Mouse (Mus musculus) thymus, postnatal 36 days (tissue): ENCODE measurements around the gene Prep.
A peak's percentile ranks its signal among the peaks of the same experiment; 100 is the strongest.

Experiments
- DNase-seq, 2 experiments: peaks; one replicate each; pipeline ENCODE4 v3.0.0; 2022; ENCODE audit warnings: mixed read lengths in 2 of 2

Prep gene

DNA sequence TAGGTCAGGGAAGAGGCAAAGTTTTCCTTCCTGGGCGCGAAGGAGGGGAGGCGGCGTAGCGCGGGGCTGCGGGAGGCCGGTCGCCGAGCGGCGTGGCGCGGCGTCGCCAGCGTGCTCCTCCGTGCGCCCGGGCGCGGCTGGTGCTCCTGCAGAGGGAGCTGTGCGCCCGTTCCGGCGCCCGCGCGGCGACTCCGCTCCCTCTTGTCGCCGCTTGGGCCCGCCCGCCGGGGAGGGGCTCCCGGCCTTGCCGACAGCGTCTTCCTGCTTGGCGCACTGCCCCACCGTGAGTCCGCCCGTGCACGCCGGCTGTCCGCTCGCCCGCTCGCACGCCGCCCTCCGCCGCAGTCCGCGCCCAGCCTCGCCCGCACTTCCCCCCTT lies at the start of gene Prep:
TSS of gene Prep (plus strand) at position 273 of the 378 bp plus-strand sequence.
- DNase-seq: peak; percentile 88 to 91

DNA sequence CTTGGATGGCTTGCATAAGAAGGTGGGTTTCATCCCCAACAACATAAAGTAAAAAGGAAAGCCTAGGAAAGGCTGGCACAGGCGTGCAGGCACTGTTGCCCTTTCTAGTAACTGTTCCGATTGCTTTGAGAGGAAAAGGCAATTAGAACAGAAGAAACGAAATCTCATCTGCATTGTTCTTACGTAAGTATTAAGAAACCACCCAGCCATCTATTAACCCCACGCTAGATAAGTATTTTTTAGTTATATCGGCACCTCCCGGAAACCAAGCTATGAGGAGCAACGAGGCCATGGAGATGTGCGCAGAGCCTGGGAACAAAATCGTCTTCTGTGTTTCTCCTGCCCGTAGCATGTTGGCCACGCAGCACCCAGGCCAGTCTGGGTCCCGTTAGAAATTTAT lies 49.7 kb upstream of the Prep start:
- no peak for DNase-seq

DNA sequence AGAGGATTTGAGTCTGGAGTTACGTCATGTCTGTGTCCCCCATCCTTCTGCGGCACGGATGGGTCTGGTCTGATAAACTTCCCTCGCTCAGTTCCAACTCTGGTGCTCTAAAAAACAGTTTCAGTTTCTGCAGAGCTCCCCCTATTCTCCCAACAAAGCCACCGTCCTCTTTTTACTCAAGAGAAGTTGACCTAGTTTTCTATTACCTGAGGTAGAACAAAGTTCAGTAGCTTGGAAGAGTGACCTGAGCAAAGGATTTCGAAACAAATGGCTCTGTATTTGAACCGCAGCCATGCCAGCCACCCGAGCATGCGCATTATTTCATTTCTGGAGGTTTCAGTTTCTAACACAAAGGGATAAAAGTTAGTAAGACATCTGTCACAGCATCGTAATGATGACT lies 49.2 kb upstream of the Prep start:
- DNase-seq: no peak

DNA sequence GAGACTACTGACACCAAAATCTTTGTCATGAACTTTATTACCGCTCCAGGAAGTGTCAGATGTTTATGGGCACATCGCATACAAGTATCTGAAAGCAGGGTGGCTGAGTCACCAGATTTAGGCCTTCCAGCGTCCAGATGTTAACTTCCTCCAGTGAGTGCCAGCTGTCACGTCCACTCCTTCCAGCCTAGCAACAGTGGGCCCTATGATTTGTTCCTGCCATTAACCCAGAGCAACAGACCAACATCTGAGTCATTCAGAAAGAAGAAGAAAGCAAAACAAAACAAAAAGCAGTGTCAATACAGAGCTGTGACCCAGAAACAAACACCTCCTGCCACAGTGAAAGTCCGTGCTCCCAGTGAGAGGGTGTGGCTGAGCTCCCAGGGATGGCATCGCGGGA lies 47.6 kb upstream of the Prep start:
- DNase-seq: no peak

DNA sequence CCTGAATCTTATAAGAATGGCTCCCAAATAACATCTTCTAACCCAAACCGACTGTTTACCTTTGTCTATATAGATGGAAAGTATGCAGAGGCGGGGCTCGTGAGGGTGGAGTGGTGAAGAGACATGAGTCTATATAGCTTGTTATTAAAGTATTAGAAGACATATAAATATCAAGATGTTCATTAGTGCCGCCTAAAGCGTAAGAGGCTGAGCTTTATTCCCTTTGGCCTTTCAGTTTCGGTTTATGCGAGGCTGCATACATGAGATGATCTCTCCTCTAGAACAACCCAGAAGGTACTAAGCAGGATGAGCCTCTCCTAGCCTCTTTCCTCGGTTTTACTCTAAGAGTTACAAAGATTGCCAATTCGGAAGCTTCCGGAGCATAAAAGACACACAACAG lies 47.2 kb upstream of the Prep start:
- no peak for DNase-seq

DNA sequence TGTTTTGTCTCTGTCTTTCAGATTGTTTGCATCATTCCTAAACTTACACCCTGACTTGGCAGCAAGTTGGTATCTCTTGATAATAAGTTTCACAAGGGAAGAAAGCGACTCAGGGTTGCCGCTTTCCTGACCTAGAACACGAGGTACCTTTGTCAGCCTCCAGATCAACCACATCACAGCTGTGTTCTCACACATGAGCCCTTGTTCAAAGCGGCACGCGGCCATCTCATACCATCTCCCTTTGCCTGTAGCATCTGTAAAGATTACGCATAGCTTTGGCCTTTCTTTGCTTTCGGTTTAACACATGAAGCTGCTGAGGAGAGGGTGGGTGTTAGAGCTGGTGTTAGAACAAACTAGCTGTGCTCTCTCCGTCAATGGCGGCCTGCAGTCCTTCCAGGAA lies 46.7 kb upstream of the Prep start:
- DNase-seq: peak; percentile 33 to 53

DNA sequence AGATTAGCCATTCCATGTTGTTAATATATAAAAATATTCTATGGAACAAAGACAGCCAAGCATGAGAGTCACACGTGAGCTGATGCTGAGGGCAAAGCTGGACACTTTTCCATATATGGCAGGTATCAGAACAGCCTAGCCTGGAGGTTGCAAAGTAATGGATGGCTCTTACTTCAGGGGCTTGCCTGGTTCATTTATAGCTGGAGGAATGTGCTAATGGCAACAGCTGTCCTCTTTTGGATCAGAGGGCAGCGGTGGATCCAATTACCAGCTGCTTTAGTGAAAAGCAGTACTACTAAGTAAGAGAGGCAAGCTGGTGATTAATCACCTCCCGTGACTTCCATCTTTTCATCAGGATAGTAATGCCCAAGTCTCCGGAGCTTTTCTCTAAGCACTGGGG lies 41.8 kb upstream of the Prep start:
- no peak for DNase-seq

DNA sequence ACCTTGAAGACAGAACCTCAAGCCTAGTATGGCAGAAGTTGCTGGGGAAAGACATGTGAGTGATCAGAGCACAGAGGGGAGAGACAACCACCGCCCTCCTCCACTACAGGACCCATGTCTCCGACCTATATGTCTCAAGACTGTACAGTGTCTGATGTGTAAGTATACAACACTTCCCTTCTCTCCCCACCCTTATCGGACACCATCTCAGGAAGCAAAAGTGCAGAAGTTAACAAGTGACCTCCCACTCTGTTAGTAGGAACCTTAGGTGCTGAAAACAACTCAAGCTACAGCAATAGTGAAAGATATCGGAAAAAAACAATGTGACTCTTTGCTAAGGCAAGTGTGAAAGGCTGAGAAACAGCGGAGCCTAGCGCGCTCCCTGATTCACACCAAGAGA lies 40.1 kb upstream of the Prep start:
- no peak for DNase-seq

DNA sequence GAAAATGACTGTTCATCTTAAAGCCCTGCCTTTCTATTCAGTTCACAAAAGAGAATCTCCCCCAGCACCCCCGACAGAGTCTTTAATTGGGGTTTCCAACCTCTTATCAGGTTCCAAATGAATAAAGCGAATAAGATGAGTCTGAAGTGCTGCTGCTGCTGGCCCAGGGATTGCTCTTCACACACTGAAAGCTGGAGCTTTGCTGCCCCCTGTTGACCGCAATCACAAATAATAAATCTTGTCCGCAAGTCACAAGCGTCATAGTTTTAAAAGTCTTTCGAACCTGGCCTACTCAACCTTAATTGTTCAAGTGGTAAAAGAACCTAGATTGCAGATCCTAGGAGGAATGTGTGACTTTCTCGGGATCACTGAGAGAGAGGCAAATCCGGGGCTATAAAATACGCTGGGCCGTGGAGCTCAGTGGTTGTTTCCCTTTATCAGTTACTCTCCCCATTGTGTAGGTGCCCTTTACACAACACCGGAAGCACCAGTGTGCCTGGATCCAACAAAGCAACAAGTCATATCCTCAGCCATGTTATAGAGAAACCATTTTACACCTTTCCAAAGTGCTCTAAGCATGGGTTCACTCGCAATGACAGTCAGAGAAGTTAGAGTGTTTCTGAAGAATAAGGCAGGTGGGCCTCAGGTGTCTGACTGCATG lies 21.6 kb upstream of the Prep start:
- peak; percentile 51 to 64 for DNase-seq

DNA sequence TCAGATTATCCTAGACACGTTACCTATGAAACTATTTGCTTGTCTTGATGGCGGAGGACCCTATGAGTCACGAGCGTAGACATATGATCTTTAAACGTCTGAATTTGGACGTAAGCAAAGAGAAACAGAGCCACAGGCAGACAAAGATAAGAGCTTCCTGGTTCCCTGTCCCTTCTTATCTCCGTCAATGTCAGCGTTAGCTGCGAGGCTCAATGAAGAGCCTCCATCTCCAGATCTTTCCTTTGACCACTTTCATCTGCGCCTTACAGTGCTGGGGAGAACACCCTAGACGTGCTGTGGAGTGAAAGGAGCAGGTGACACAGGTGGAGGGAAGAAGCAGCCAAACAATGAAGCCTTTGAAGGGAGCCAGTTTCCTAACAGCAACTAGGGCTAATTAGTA lies 18.8 kb upstream of the Prep start:
- no peak for DNase-seq

DNA sequence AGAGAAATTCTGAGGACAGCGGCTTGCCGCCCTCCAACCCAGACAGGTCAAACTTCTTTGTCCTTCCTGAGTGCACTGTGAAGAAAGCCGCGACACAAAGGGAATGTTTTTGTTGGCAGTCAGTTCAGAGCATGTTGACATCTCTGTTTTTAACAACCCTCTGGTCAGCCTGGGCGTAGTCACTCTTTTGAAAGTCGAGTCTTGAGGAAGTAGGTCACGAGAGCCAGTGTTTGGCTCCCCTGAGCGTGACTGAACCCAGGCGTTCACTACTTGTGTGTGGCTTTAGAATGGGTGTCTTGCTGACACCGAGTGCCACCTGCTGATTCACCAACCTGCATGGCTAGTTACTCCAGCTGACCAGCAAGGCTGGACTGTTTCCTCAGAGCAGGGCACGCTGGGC lies 18.4 kb upstream of the Prep start:
- DNase-seq: no peak

DNA sequence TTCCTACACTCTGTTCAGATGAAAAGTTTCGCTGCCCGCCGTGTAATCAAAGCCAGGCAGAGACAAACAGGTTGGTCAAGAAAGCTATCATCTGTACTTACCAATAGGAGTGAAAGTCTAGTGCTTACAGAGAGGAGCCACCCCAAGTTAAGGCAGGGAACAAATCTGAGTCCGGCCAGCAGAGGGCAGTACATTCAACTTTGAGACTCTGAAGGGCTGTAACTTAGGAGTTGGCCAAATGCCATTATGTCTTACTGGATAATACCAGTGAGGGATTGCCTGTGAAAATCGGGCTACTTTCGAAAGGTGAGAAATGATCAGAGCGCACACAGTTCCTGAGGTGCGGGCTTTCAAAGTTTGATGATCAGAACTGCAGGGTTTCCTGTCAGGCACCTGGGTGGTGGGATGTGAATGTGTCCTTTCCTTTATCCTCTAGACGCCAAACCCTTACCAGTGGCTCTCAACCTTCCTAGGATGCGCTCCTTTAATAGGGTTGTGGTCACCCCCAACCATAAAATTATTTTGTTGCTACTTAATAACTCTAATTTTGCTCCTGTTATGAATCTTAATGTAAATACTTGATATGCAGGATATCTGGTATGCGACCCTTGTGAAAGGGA lies 15.8 kb upstream of the Prep start:
- peak; percentile 58 to 71 for DNase-seq

DNA sequence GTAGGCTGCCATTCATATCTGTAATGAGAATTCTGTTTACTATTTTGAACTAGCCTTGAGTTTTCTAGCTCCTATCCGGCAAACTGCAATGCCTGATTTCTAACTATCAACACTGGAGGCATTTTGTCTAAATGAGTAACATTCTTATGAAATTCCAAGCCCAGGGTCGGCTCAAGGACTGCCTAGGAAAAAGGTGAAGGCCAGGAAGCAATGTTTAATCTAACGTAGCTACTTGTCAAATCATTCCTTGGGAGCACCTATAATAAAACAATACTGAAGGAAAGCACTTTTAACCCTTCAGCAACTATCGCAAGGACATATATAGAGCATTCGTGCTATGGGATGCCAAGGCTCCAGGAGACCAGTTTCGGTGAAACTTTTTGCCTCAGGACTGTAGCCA lies 8.6 kb upstream of the Prep start:
- DNase-seq: no peak

DNA sequence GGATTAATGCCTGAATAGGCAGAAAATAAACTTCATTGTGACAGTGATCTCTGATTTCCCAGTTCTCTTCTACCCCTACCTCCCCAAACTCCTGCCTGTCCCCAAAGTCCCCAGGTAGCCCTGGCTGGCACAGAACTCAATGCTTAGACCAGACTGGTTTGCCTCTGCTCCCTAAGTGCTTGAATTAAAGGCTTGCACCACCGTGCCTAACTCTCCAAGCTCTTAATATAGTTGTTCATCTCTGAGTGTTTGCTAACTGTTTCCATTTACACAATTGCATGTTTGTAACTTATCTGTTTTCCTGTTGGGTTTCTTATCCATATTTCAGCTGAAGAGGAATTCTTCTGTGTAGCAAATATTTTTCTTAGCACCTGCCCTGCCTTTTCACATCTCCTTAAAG lies 6.2 kb upstream of the Prep start:
- no peak for DNase-seq

DNA sequence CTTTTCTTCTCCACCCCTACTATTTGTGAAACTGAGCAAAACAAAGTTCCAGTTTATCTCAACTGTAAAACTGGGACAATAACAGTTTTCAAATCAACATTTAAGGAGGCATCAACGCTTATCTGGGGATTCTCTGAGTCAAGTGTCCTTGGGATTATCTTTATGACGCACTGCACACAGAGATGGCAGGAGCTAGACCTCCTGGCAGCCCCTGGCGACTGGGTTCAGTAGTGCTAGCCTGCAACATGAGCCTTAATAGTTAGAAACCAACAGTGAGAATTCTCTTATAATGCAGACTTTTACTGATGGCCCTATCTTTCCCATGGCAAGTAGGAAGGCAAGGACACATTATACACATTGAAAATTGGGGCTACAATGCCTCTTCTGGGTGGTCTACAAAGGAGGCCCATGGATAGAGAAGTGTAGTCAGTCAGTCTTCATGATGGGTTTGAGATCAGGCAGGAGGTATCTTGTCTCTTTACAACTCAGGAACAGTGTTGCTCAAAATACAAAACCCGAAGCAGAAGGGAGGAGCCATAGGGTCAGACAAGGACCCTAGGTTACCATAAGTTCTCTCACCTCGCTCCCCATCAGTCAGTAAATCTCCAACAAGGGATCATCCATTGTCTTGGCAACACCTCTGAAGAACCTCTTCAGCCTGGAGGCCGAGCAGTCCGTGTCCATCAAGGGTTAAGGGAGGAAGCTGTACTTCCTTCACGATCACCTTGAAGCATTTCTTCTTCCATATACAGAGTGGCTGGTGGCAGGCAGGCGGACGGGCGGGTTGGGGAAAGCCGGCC lies 672 bp upstream of the Prep start:
- peak; percentile 28 to 33 for DNase-seq

DNA sequence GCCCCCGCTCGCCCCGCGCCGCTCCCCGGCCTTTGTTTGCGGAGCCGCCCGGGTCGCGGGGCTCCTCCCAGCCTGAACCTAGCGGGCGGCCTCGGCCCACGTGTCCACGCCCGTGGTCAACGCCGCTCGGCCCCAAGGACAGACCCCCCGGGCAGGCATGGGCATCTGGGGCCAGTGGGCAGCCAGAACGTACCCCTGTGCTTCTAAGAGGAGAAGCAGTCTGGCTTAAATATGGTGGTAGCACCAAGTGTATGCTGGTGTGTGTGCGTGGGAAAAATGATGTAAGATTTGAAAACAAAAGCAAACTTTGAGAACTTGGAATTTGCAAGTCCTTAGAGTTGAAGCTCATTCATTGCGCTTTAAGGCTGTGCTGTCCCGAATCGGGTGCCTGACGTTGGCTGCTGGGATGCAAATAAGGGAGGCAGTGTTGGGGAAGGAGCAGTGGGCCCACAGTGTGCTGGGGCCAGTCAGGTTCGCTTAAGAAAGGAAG lies 478 bp downstream of the Prep start:
- DNase-seq: peak; percentile 11 to 18

DNA sequence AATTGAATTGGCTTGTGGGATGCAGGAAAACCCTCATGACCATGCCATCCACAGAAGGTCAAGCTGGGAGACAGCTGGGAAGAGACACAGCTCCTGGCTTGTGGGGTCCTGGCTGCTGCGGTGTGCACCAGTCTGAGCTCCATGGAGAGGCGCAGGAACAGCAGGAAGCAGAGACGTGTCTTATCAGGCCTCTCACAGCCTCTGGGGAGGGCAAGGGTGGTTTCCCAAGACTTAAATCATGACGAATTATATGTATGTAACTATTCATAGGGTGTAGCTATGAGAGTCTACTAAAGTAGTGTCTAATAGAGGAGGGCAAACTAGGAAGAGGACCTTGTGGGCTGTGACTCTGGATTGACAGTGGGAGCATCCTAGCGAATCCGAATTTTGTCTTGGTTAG lies 2.6 kb downstream of the Prep start:
- DNase-seq: no peak

DNA sequence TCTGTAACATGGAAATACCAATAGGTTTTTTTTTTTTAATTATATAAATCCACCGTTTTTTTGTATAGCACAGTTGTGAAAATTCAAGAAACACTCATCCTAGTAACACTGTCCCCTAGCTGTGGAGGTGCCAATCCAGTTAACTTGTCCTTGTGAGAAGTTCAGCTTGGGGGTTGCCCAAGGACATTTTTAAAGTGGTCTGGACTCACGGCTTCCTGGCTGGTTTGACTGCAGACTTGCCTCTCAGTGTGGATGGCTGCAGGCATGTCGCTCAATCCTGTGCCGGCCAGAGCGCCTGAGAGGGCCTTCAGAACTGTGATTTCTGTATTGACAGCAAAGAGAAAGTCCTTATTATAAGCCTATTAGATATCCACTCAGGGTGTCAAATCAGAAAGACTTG lies 3.4 kb downstream of the Prep start:
- DNase-seq: no peak

DNA sequence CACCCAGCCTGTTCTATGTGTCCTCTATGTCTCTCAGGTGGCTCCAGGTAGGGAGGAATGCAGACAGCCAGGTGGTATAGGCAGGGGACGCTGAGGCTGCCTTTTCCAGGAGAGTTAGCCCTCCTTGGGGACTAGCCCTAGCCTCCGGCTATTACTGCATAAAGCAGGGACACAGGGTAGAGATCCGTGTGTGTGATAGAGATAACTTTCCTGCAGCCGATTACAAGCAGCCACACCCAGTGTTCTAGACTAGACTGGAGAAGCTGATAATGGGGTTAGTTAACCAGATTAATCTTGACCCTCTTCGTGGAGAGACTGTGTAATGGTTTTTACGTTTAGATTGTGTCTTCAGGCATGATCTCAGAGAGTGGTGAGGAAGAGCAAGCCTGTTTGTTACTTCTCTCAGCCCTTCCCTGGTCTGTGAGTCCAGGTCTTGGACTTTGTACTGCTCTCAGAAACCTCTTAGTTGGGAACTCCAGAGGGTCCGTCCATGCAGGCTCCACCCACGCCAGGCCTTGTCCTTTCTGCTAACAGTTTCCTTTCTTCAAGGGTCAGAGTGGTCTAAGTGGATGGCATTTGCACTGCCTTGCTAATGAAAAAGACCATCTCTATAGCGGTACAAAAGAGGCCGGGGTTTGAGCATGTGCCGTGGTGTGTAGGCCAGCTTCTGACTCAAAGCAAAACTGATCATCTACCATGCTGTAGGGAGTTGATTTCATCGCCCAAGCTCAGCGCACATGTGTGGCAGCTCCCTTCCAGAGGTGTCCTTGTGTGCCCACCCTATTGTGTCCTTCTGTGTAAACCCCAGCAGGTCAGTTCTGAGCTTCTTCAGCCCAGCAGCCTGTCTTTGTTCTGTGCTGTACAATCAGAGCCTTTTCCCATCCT lies 4.2 kb downstream of the Prep start:
- DNase-seq: no peak

DNA sequence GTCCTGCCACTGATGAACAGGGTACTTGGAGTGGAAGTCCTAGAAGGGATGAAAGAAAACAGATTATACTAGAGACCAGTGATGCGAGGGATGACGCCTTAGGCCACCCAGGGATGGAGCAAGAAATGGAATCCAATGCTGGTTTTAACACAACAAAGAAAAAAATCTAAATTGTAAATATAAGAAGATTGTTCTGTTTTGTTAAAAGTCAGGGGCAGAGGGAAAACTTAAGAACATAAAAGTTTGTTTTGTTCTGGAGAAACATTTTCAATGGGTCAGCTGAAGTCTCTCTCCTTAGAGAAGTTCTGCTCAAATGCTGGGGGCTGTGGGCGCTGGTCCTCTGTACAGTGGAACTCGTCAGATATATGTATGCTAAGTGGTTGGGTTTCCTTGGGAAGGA lies 5.3 kb downstream of the Prep start:
- DNase-seq: no peak

DNA sequence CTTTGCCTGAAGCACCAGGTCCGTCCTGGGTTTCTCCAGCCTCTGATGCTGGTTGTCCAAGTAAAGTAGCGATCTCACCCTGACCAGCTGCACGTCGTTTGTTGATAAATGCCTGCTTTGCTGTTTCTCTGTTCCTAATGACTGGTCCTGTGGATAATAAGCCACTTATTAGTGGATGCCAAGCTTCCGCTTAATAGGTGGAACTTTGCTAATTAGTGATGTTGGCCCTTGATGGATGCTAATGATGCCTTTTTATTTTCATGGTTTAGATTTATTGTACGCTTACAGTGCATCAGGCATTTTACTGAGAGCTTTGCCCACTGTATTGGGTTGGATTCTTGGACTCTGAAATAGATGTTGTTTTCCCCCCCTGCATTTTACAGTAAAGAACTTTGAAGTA lies 7.5 kb downstream of the Prep start:
- no peak for DNase-seq

DNA sequence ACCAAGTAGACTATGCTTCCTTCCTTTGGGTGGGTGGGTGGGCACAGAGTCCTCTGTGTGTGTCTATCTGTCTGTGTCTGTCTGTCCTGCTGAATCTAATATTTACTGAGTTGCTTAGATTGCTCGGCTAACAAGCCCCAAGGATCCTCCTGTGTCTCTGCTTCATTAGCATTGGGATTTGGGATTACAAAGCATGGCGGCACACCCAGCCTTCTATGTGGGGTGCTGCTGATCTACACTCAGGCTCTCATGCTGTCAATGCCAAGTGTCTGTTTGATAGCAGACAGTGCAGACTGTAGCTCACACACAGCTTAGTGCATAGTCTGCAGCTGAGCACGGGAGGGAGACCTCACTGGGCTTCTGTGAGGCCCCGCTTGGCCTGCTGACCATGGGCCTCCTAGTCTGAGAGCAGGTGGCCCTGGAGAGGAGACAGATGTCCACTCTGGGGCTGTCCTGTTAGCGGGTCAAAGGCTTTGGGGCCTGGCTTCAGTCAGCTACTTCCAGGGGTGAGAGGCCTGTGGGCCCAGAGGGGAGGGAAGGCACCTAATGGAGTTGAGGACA lies 8.6 kb downstream of the Prep start:
- no peak for DNase-seq

DNA sequence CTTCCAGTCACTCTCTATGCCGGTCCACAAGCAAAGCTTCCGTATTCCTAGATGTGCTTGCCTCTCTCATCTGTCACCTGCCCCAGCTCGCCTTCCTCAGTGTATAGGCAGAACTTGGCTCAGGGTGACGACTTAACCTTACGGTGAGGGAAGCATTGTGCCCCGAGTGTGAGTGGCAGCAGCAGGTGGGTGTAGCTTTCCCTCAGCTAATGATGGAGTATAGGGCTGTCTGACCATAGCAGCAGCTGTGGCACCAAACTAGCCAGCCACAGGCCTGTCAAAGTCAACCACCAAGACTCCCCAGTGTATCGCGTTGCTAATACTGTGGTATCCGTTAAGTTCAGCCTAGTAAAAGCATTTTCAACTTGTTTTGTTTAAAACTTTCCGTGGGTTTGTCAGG lies 9.6 kb downstream of the Prep start:
- DNase-seq: no peak
